Mouse (Mus musculus) megakaryocyte, embryonic 14.5 days (primary cell): ENCODE data around the gene Cenpv. TPM values are rescaled to one million over a fixed set of nuclear protein-coding genes. Genes with fewer than 3 reads are reported as not detected.

Experiments
- H3K27me3 ChIP-seq: replicated peaks from 2 replicates; pipeline ENCODE3; 2012; ENCODE audit warnings: inconsistent platforms
- H3K36me3 ChIP-seq: replicated peaks from 2 replicates; pipeline ENCODE3; 2012; ENCODE audit warnings: low read length, inconsistent platforms, mixed read lengths
- H3K4me1 ChIP-seq: 2 replicates; pipeline ENCODE4 v1.6.1; 2012; ENCODE audit warnings: inconsistent platforms
- H3K4me3 ChIP-seq: replicated peaks from 2 replicates; pipeline ENCODE3; 2012; ENCODE audit warnings: moderate library complexity, mild to moderate bottlenecking, inconsistent platforms
- H3K9me3 ChIP-seq: 2 replicates; pipeline ENCODE4 v1.6.1; 2012; ENCODE audit warnings: inconsistent platforms
- FLI1 ChIP-seq: IDR thresholded peaks from 2 replicates; pipeline ENCODE4 v1.6.1; 2012; ENCODE audit warnings: low read length, inconsistent platforms, mixed read lengths
- GATA1 ChIP-seq: IDR thresholded peaks from 3 replicates; pipeline ENCODE4 v1.6.1; 2012; ENCODE audit warnings: mixed read lengths, low read length, inconsistent platforms, borderline replicate concordance
- polyA plus RNA-seq: library from polyadenylated mRNA; stranded (reverse); fragments of >175 nt; gene quantifications from 2 replicates; pipeline ENCODE4 v1.2.3, GENCODE M21; 2012; ENCODE audit warnings: low replicate concordance; ENCODE audit not compliant: insufficient read depth

The Cenpv gene
- polyA plus RNA-seq, 1 experiment = 10.8 TPM

DNA sequence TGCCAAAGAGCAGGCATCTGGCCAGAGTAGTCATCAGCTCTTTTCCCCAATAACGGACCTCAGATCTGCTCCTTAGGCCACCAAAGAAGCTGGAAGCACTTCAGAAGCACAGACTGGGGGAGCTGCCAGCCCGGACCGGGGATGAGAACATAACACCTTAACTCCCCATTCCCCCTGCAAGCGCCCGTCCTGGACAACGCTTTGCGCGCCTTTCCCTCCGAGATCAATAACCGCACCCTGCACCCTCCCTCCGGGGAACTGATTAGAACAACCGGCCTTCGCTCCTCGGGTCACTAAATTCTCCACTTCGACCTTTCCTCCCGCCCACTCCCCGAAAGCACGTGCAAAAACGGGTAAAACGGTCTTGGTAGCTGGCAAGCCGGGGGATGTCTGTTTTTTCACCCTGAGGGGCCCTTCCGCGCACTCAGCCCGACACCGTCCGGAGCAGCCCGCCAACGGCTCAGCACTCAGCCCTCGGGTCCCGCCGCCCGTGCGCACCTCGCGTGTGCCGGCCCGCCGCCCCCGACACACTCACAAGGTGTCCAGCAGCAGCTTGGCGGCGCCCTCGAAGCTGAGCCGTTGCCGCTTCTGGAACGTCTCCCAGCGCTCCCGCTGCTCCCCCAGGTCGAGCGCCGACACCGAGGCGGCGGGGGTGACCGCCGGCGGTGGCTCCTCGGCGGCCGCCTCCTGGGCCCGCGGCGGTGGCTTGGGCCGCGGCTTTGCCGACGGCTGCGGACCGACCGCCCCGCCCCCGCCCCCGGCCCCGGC is 556 bp downstream of the Cenpv start:
- peak overlapping the region; percentile 96 for H3K4me3 ChIP-seq
- H3K36me3 ChIP-seq = peaks cover 7% of the 10 kb centered on the region
- H3K9me3 ChIP-seq = no peaks in the 10 kb centered on the region
- no peak for TF ChIP-seq FLI1
- no peak for TF ChIP-seq GATA1
- H3K4me1 ChIP-seq = peaks cover 27% of the 10 kb centered on the region
- peaks cover 26% of the 10 kb centered on the region for H3K27me3 ChIP-seq

DNA sequence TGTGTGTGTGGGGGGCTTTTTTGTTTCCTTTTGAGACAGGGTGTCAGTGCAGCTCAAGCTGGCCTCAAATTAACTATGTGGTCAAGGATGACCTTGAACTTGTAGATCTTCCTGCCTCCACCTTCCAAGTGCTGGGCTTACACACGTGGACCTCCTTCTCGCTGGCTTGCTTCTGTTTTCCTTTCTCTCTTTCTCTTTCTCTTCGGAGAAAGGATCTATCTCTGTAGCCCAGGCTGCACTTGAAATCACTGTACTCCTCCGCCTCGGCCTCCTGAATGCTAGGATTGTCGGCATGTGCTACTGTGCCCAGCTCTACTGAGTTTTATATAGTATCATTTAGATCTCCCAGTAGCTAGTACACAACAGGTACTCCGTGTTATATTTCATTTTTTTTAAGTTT is 1.5 kb downstream of the Cenpv start:
- TF ChIP-seq GATA1 = no peak
- no peak for TF ChIP-seq FLI1
- Histone ChIP-seq H3K4me1 (peaks cover 27% of the 10 kb centered on the region), H3K36me3 (peaks cover 8% of the 10 kb centered on the region), H3K4me3 (peak overlapping the region; percentile 80), H3K9me3 (no peaks in the 10 kb centered on the region), H3K27me3 (peaks cover 26% of the 10 kb centered on the region)

DNA sequence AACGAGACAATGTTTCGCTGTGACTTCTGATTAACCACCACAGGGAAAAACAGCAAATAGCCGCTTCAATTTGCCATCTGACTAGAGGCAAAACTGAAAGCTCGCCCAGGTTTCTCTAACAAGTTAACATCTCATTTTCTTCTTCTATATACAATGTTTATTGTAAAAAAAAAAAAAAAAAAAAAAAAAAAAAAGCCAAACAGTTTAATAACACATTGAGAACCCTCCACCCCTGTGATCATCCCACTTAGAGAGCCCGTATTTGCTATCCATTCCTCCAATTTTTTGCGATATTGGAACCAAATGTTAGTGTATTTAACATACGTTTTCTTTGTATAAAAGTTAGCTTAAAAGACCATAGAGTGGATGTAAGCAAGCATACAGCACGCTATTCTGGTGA is 2.0 kb downstream of the Cenpv start:
- TF ChIP-seq GATA1 = no peak
- TF ChIP-seq FLI1 = no peak
- H3K4me1 ChIP-seq = peaks cover 27% of the 10 kb centered on the region
- no peak overlapping the region for H3K4me3 ChIP-seq
- peaks cover 12% of the 10 kb centered on the region for H3K36me3 ChIP-seq
- peaks cover 26% of the 10 kb centered on the region for H3K27me3 ChIP-seq
- H3K9me3 ChIP-seq = no peaks in the 10 kb centered on the region

DNA sequence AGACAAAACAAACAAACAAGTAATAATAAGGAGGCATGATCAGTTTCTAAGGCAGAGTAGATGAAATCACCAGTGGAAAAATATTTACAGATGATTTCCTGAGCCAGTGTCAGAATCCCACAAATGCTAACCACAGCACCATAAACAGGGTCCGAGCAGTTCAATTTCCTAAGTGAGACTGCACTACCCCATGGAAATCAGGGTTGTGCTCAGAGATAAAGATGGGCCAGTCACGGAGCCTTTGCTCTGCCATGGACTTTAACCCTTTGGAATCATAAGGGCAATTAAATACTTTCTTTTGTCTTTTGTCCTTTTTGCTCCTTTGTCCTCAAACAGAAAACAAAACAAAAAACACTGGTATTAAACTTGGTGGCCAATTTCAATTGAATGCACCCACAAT is 16.8 kb downstream of the Cenpv start:
- H3K36me3 ChIP-seq = peaks cover 6% of the 10 kb centered on the region
- peaks cover 7% of the 10 kb centered on the region for H3K27me3 ChIP-seq
- H3K4me1 ChIP-seq = peaks cover 8% of the 10 kb centered on the region; the same call in 1 of the 2 replicates
- TF ChIP-seq FLI1 = no peak
- no peak for TF ChIP-seq GATA1
- H3K9me3 ChIP-seq = peaks cover 4% of the 10 kb centered on the region; the same call in 1 of the 2 replicates
- H3K4me3 ChIP-seq = no peak overlapping the region

DNA sequence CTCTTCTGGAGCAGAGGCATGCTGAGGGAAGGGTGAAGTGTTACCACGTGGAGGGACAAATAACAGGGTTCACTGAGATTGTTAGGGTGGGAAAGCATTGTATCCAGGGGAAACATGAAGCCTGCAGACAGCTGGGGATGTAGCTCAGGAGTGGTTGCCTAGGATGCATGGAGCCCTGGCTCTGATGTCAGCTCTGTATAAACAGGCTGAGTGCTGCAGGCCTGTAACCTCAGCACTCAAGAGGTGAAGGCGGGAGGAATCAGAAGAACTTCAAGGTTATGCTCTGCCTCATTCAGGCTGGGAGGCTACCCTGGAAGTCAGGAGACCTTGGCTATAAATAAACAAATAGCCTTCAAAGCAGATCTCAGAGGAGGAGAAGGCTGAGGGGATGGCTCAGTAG is 20.1 kb downstream of the Cenpv start:
- H3K27me3 ChIP-seq = peaks cover 3% of the 10 kb centered on the region
- H3K4me1 ChIP-seq = peaks cover 8% of the 10 kb centered on the region; the same call in 1 of the 2 replicates
- H3K36me3 ChIP-seq = peaks cover 7% of the 10 kb centered on the region
- peaks cover 4% of the 10 kb centered on the region; the same call in 1 of the 2 replicates for H3K9me3 ChIP-seq
- H3K4me3 ChIP-seq = no peak overlapping the region
- TF ChIP-seq GATA1 = no peak
- no peak for TF ChIP-seq FLI1

DNA sequence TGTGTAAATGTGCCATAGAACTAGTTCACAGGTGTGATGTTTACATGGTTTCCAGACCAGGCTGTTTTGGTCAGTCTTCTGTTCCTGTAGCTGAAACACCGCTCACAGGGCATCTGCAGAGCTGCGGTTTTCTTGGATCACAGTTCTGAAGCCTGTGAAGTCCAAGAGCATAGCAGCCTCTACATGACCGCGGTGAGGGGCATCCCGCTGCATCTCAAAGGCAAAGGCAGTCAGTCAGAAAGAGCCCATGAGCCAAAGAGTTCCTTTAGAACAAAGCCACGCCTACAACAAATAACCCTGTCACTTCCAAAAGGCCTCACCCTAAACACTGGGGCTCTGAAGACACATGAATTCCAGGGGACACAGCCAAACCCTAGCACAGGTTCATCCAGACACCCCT is 25.8 kb downstream of the Cenpv start:
- peaks cover 7% of the 10 kb centered on the region; the same call in 1 of the 2 replicates for H3K4me1 ChIP-seq
- TF ChIP-seq FLI1 (no peak), GATA1 (no peak)

DNA sequence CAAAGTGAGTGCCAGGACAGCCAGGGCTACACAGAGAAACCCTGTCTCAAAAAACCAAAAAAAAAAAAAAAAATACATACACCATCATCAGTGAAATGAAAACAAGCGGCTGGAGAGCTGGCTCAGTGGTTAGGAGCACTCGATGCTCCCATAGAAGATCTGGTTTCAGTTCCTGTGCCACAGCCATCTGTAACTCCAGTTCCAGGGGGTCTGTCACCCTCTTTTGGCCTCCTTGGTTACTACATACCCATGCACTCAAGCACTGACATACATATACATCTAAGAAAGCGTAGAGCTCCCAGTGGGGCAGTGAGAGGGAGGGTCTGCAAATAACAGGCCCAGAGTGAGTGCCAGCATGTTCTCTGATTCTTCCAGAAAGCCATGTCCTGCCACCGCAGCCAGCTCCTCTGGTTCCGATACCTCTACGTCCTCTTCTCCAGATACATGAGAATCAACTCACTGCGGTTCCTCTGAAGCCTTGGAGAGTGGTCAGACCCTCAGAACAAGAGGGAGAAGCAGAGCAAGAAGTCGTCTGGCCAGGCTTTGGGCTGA is 26.5 kb downstream of the Cenpv start:
- TF ChIP-seq FLI1 = no peak
- TF ChIP-seq GATA1 = no peak
- H3K27me3 ChIP-seq = no peaks in the 10 kb centered on the region
- H3K4me1 ChIP-seq = peaks cover 9% of the 10 kb centered on the region; the same call in 1 of the 2 replicates
- H3K4me3 ChIP-seq = no peak overlapping the region
- H3K9me3 ChIP-seq = no peaks in the 10 kb centered on the region
- peaks cover 61% of the 10 kb centered on the region for H3K36me3 ChIP-seq

More for the DNA sequence above, 25.8 kb downstream of the Cenpv start:
- Histone ChIP-seq H3K4me3 (no peak overlapping the region), H3K36me3 (peaks cover 56% of the 10 kb centered on the region), H3K9me3 (no peaks in the 10 kb centered on the region), H3K27me3 (no peaks in the 10 kb centered on the region)

DNA sequence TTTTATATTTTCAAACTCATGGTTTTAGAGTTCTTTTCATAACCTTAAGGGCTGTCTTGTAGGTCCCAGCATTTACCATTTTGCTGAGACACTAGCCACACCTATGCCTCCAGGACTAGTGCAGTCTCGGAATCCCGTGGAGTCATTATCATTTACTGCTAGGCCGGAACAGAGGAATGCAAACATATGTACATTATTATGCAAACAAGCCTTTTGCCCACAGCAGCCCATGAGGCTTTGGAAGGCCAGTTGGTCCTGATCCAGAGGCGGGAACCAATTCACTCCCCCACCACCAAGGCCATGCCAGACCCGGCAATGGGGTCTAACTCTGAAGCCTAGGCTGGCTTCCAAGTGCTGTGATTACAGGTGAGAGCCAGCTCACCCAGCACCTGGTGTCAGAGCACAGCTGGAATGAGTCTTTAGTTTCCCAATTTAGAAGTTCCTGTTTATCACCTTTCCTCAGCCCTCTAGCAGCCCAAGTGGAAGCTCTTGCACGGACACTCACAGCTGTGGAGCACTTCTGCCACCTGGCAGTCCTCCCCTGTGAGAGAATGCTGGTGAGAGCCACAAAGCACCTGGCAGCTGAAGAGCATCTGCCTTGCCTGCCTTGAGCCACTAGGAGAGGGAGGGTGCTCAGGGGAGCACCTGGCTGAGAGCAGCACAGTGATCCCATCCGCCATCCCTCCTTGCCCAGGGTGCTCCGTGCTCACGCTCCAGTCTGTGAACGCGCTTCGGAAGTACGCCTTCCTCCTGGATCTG is 27.4 kb downstream of the Cenpv start:
- no peak for TF ChIP-seq FLI1
- TF ChIP-seq GATA1 = no peak
- H3K27me3 ChIP-seq = no peaks in the 10 kb centered on the region
- no peaks in the 10 kb centered on the region for H3K9me3 ChIP-seq
- H3K4me3 ChIP-seq = no peak overlapping the region
- peaks cover 67% of the 10 kb centered on the region for H3K36me3 ChIP-seq
- peaks cover 10% of the 10 kb centered on the region; the same call in 1 of the 2 replicates for H3K4me1 ChIP-seq

DNA sequence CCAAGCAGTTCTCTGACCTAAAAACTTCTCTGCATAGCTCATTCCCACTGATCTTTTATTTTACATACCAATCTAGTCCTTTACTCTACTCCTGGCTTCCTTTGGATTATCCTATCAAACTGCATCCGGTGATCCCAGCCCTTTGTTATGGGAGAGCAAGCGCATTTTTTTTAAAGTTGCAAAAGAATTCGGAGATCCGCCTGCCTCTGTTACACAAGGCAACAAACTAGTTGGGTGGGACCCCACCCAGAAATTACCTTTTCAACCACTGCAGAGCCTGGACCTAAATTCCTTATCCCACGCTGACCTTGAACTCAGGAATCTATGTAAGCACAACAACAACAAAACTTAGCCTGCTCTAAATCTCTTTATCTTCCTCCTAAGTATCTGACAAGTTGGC is 28.1 kb downstream of the Cenpv start:
- Histone ChIP-seq H3K4me1 (peaks cover 10% of the 10 kb centered on the region; the same call in 1 of the 2 replicates), H3K9me3 (no peaks in the 10 kb centered on the region), H3K4me3 (no peak overlapping the region), H3K27me3 (no peaks in the 10 kb centered on the region), H3K36me3 (peaks cover 74% of the 10 kb centered on the region)
- TF ChIP-seq GATA1 = no peak
- no peak for TF ChIP-seq FLI1
